ENCODE assay signal across 10 mouse cellular contexts in genomic region chr4:123116011-123116410, GRCm38 (mm10). TPM values are rescaled to one million over a fixed set of nuclear protein-coding genes. Genes with fewer than 3 reads are reported as not detected.
DNase-seq lines count a peak whose midpoint lies in the region; ATAC-seq lines count a peak whose summit lies in the region.
"Had no signal": no experiment of that assay in that cellular context is flagged by ENCODE, and none has a peak within 500 bp of the region (broad histone marks: within the 10 kb centered on the region; RNA-seq: fewer than 3 reads in every experiment).

TSS of gene Oxct2b (plus strand) at chr4:123116266.

- no peak within 1 kb of the TSS for H3K9ac ChIP-seq in heart, embryonic 13.5 days
- peak within 1 kb of the TSS; percentile 53; the same call in 1 of the 2 replicates for H3K9ac ChIP-seq in midbrain, embryonic 13.5 days (replicated peaks)

- ATAC-seq in heart, embryonic 13.5 days (ENCODE audit: extremely low read depth, insufficient number of reproducible peaks, low FRiP score, low TSS enrichment) = no peak
- ATAC-seq in midbrain, embryonic 13.5 days = peak; percentile 49

- no peak for DNase-seq in heart, adult 18-20 months
- peak; percentile 37 for DNase-seq in ZHBTc4 (ENCODE audit: low read depth, low spot score)
- peak; percentile 48 for DNase-seq in hindbrain, embryonic 10.5 days (ENCODE audit: low spot score)
- DNase-seq in thymus, postnatal 4 days = no peak
- no peak for DNase-seq in thymus, postnatal 25 days
- no peak for DNase-seq in yolk sac, embryonic 10.5 days (ENCODE audit: low spot score)
- DNase-seq: gastrocnemius, adult 2 months; lung, adult 2 months had no signal

- no peaks in the 10 kb centered on the region for H3K36me3 ChIP-seq in heart, embryonic 13.5 days
- H3K36me3 ChIP-seq in hindbrain, embryonic 10.5 days = no peaks in the 10 kb centered on the region
- no peaks in the 10 kb centered on the region for H3K36me3 ChIP-seq in midbrain, embryonic 13.5 days

- H3K4me3 ChIP-seq in heart, embryonic 13.5 days = peak within 1 kb of the TSS; percentile 48
- peak within 1 kb of the TSS; percentile 48 for H3K4me3 ChIP-seq in hindbrain, embryonic 10.5 days
- H3K4me3 ChIP-seq in midbrain, embryonic 13.5 days (replicated peaks) = peak within 1 kb of the TSS; percentile 37
- H3K4me3 ChIP-seq: gastrocnemius, adult 2 months had no signal

- H3K9me3 ChIP-seq in heart, embryonic 13.5 days = no peaks in the 10 kb centered on the region
- H3K9me3 ChIP-seq in hindbrain, embryonic 10.5 days = 0 out of 2 replicates have a peak, but pooled peaks cover 3% of the 10 kb centered on the region
- H3K9me3 ChIP-seq in midbrain, embryonic 13.5 days = no peaks in the 10 kb centered on the region

- WGBS in heart, embryonic 13.5 days = 3% methylated on average over 22 of the region's 22 CpGs
- 12% methylated on average over 22 of the region's 22 CpGs for WGBS in hindbrain, embryonic 10.5 days
- 11% methylated on average over 22 of the region's 22 CpGs for WGBS in midbrain, embryonic 13.5 days

- no peak within 1 kb of the TSS for H3K27ac ChIP-seq in heart, embryonic 13.5 days (replicated peaks)
- H3K27ac ChIP-seq in hindbrain, embryonic 10.5 days = no peak within 1 kb of the TSS; the same call in 1 of the 2 replicates
- H3K27ac ChIP-seq in midbrain, embryonic 13.5 days = no peak within 1 kb of the TSS
- H3K27ac ChIP-seq: gastrocnemius, adult 2 months had no signal

- H3K4me1 ChIP-seq in heart, embryonic 13.5 days = peaks cover 6% of the 10 kb centered on the region; the same call in 1 of the 2 replicates
- peaks cover 12% of the 10 kb centered on the region for H3K4me1 ChIP-seq in hindbrain, embryonic 10.5 days (replicated peaks)
- H3K4me1 ChIP-seq in midbrain, embryonic 13.5 days (replicated peaks) = 0 out of 2 replicates have a peak, but pooled peaks cover 4% of the 10 kb centered on the region

- peaks cover 46% of the 10 kb centered on the region for H3K27me3 ChIP-seq in heart, embryonic 13.5 days (replicated peaks)
- H3K27me3 ChIP-seq in hindbrain, embryonic 10.5 days (ENCODE audit: insufficient read depth, poor library complexity, severe bottlenecking) = peaks cover 37% of the 10 kb centered on the region
- peaks cover 12% of the 10 kb centered on the region for H3K27me3 ChIP-seq in midbrain, embryonic 13.5 days

- H3K4me2 ChIP-seq in heart, embryonic 13.5 days = peak within 1 kb of the TSS; percentile 71
- H3K4me2 ChIP-seq in midbrain, embryonic 13.5 days (replicated peaks) = peak within 1 kb of the TSS; percentile 57

RNA-seq across cellular contexts. Expression of gene Oxct2b, which starts in this region (rescaled TPM):
- 0.11 TPM in 1 of 2 replicates, not detected in the other for polyA plus RNA-seq in heart, embryonic 13.5 days (2015; fragmentation: Nextera tagmentation; extraction: Ambion mirVana)
- total RNA-seq in heart, adult 18-20 months (2021) = not detected
- polyA plus RNA-seq in hindbrain, embryonic 10.5 days (2016; fragmentation: Nextera tagmentation; extraction: Ambion mirVana) = not detected in 2 replicates
- 0.11 and 0.14 TPM in 2 replicates for polyA plus RNA-seq in midbrain, embryonic 13.5 days (2015; fragmentation: Nextera tagmentation; extraction: Ambion mirVana)
- total RNA-seq: gastrocnemius, adult 2 months had no signal
- polyA plus RNA-seq: lung, adult 2 months had no signal

Comparison
In these comparisons a context has a peak if more than half of its experiments do, and no peak if none do; other contexts are left out.
1. Peak in DNase-seq and H3K4me3 ChIP-seq in hindbrain, embryonic 10.5 days; RNA of the gene not detected or under 1 TPM.
2. Peak in ATAC-seq, H3K4me3 ChIP-seq, H3K9ac ChIP-seq and H3K4me2 ChIP-seq in midbrain, embryonic 13.5 days; RNA of the gene not detected or under 1 TPM.